Mouse (Mus musculus) hindbrain, postnatal 0 days (tissue): Measurements from ENCODE around the gene Cxcl16. TPM values are rescaled to one million over a fixed set of nuclear protein-coding genes. Genes with fewer than 3 reads are reported as not detected.

Source experiments
- ATAC-seq: fragments of 200-750 bp; cut with Nextera tagmentation; 2 replicates; pipeline ENCODE4 v1.8.0; 2017; ENCODE audit warnings: mild to moderate bottlenecking, moderate TSS enrichment, moderate library complexity
- DNase-seq: peaks from one replicate; pipeline ENCODE4 v3.0.0-alpha.2; 2015; ENCODE audit warnings: low spot score
- H3K27ac ChIP-seq: fragments of 300-500 bp; sonication (generic); 2 replicates; pipeline ENCODE4 v1.5.1; 2014; ENCODE audit warnings: mild to moderate bottlenecking
- H3K27me3 ChIP-seq: fragments of 300-500 bp; sonication (generic); 2 replicates; pipeline ENCODE4 v1.6.1; 2014; ENCODE audit warnings: low read length, mixed read lengths; ENCODE audit not compliant: insufficient read depth
- H3K36me3 ChIP-seq: fragments of 300-500 bp; sonication (generic); 2 replicates; pipeline ENCODE4 v1.6.1; 2014; ENCODE audit warnings: low read length, mixed read lengths; ENCODE audit not compliant: insufficient read depth
- H3K4me1 ChIP-seq: fragments of 300-500 bp; sonication (generic); 2 replicates; pipeline ENCODE4 v1.6.1; 2014; ENCODE audit warnings: antibody characterized with exemption, low read length, mixed read lengths; ENCODE audit not compliant: insufficient read depth
- H3K4me2 ChIP-seq: fragments of 300-500 bp; sonication (generic); 2 replicates; pipeline ENCODE4 v1.6.1; 2014; ENCODE audit warnings: low read depth, mild to moderate bottlenecking, low read length, moderate library complexity, mixed read lengths
- H3K4me3 ChIP-seq: fragments of 300-500 bp; sonication (generic); 2 replicates; pipeline ENCODE4 v1.5.1; 2014; ENCODE audit warnings: low read length
- H3K9ac ChIP-seq: fragments of 300-500 bp; sonication (generic); replicated peaks from 2 replicates; pipeline ENCODE4 v1.6.1; 2014; ENCODE audit warnings: mild to moderate bottlenecking, low read length, moderate library complexity, mixed read lengths
- H3K9me3 ChIP-seq: fragments of 300-500 bp; sonication (generic); 2 replicates; pipeline ENCODE4 v1.6.1; 2016; ENCODE audit warnings: low read length, mixed read lengths
- CTCF ChIP-seq: IDR thresholded peaks from 2 replicates; pipeline ENCODE4 v1.5.1; 2016; ENCODE audit warnings: antibody characterized with exemption, control low read depth, low read depth
- WGBS: fragments of 180-500 bp; shearing (Covaris S2); extraction: QIAGEN DNeasy Blood & Tissue Kit; methylation state at CpG from one replicate; pipeline ENCODE4 v1.1.7; 2014; 5-methylcytosine and 5-hydroxymethylcytosine counted together
- polyA plus RNA-seq: library from polyadenylated mRNA; unstranded; fragments of >200 nt; fragmentation: Nextera tagmentation; extraction: Ambion mirVana; gene quantifications from 2 replicates; pipeline ENCODE4 v1.2.1, GENCODE M21; 2015
- total RNA-seq: library from RNA; depleted of rRNA; stranded (reverse); fragments of >200 nt; gene quantifications from 2 replicates; pipeline ENCODE4 v1.2.3, GENCODE M21; 2014

The Cxcl16 gene
- total and polyA plus RNA-seq, 2 experiments from 2014 or later: 3.3 to 4.1 TPM

GRCm38 (mm10) chr11:70472716-70473115 lies 12.9 kb upstream of the Cxcl16 start:
- no peak for TF ChIP-seq CTCF
- ATAC-seq: no peak

GRCm38 (mm10) chr11:70469764-70470163 lies 10.0 kb upstream of the Cxcl16 start:
- H3K27ac ChIP-seq: no peak overlapping the region
- no peak for ATAC-seq
- no peaks in the 10 kb centered on the region for H3K36me3 ChIP-seq
- H3K4me1 ChIP-seq: 0 out of 2 replicates have a peak, but pooled peaks cover 4% of the 10 kb centered on the region
- H3K9me3 ChIP-seq: no peaks in the 10 kb centered on the region
- H3K9ac ChIP-seq: no peak overlapping the region
- no peak for DNase-seq
- TF ChIP-seq CTCF: no peak
- no peak overlapping the region for H3K4me2 ChIP-seq
- 94% methylated on average over 3 of the region's 3 CpGs for WGBS
- no peak overlapping the region for H3K4me3 ChIP-seq
- H3K27me3 ChIP-seq: no peaks in the 10 kb centered on the region

More at GRCm38 (mm10) chr11:70472716-70473115, 12.9 kb upstream of the Cxcl16 start:
- Histone ChIP-seq H3K27me3 (no peaks in the 10 kb centered on the region), H3K9ac (no peak overlapping the region), H3K27ac (no peak overlapping the region), H3K36me3 (no peaks in the 10 kb centered on the region), H3K9me3 (no peaks in the 10 kb centered on the region), H3K4me3 (no peak overlapping the region), H3K4me2 (no peak overlapping the region), H3K4me1 (no peaks in the 10 kb centered on the region)
- no peak for DNase-seq

GRCm38 (mm10) chr11:70467902-70468619 lies 8.3 kb upstream of the Cxcl16 start:
- H3K36me3 ChIP-seq: no peaks in the 10 kb centered on the region
- no peaks in the 10 kb centered on the region for H3K27me3 ChIP-seq
- 89% methylated on average over 5 of the region's 5 CpGs for WGBS
- no peak for DNase-seq
- H3K4me2 ChIP-seq: no peak overlapping the region
- H3K4me1 ChIP-seq: 0 out of 2 replicates have a peak, but pooled peaks cover 4% of the 10 kb centered on the region
- H3K9me3 ChIP-seq: no peaks in the 10 kb centered on the region
- H3K4me3 ChIP-seq: no peak overlapping the region
- ATAC-seq: no peak
- H3K27ac ChIP-seq: no peak overlapping the region
- no peak overlapping the region for H3K9ac ChIP-seq
- no peak for TF ChIP-seq CTCF

GRCm38 (mm10) chr11:70465824-70466223 lies 6.0 kb upstream of the Cxcl16 start:
- ATAC-seq (no peak), DNase-seq (peak; percentile 19)
- Histone ChIP-seq H3K27ac (no peak overlapping the region), H3K4me3 (peak overlapping the region; percentile 23), H3K36me3 (no peaks in the 10 kb centered on the region), H3K4me1 (0 out of 2 replicates have a peak, but pooled peaks cover 4% of the 10 kb centered on the region), H3K9me3 (no peaks in the 10 kb centered on the region), H3K4me2 (peak overlapping the region; percentile 50), H3K9ac (no peak overlapping the region), H3K27me3 (no peaks in the 10 kb centered on the region)
- no peak for TF ChIP-seq CTCF
- 19% methylated on average over 23 of the region's 23 CpGs for WGBS

- Histone ChIP-seq H3K4me2 (peak overlapping the region; percentile 50), H3K9ac (no peak overlapping the region), H3K4me3 (peak overlapping the region; percentile 23), H3K27ac (no peak overlapping the region), H3K9me3 (no peaks in the 10 kb centered on the region), H3K4me1 (0 out of 2 replicates have a peak, but pooled peaks cover 4% of the 10 kb centered on the region), H3K27me3 (peaks cover 3% of the 10 kb centered on the region; the same call in 1 of the 2 replicates), H3K36me3 (no peaks in the 10 kb centered on the region)
- no peak for TF ChIP-seq CTCF
- ATAC-seq (no peak), DNase-seq (no peak)
- 32% methylated on average over 16 of the region's 16 CpGs for WGBS
Observed at GRCm38 (mm10) chr11:70465211-70465610, 5.4 kb upstream of the Cxcl16 start.

- TF ChIP-seq CTCF: no peak
- Histone ChIP-seq H3K4me2 (no peak overlapping the region), H3K9ac (no peak overlapping the region), H3K4me3 (no peak overlapping the region), H3K36me3 (no peaks in the 10 kb centered on the region), H3K4me1 (0 out of 2 replicates have a peak, but pooled peaks cover 4% of the 10 kb centered on the region), H3K9me3 (no peaks in the 10 kb centered on the region), H3K27ac (no peak overlapping the region), H3K27me3 (peaks cover 4% of the 10 kb centered on the region; the same call in 1 of the 2 replicates)
- 80% methylated on average over 5 of the region's 5 CpGs for WGBS
- no peak for DNase-seq
- no peak for ATAC-seq
Observed at GRCm38 (mm10) chr11:70463970-70464369, 4.2 kb upstream of the Cxcl16 start.
